Mouse (Mus musculus): ENCODE results near the gene Oxsr1. TPM values are rescaled to one million over a fixed set of nuclear protein-coding genes. Genes with fewer than 3 reads are reported as not detected.
"Not testable (repeated sequence)": the region's sequence is repeated elsewhere in the genome, so short reads cannot be mapped to it uniquely, and the experiment has no call there.

The Oxsr1 gene
- polyA plus RNA-seq, 1 experiment from 2014 or later, result 14.3 TPM

DNA sequence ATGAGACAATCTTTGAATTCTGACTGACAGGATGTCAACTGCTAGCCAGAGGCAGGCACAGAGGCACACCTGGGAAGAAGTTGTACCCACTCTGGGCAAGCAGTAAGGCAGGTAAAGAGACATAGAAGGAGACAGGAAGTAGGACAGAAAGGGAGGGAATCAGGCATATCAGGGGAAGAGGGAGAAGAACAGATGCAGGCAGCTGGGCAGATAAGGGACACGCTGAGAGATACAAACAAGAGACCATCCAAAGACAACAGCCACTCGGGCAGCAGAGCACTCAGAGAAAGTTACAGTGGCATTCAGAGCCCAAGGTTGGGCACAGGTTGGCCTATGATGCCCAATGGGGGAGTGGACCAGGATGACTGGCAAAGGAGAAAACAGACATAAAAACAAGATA, 91.4 kb downstream of the Oxsr1 start:
- no peaks in the 10 kb centered on the region for H3K4me1 ChIP-seq (replicated peaks)
- H3K27me3 ChIP-seq (ENCODE audit: insufficient read depth, poor library complexity, severe bottlenecking), result no peaks in the 10 kb centered on the region
- 75% methylated on average over 2 of the region's 2 CpGs for WGBS
- no peak for DNase-seq (ENCODE audit: low spot score)
- no peaks in the 10 kb centered on the region for H3K9me3 ChIP-seq
- H3K36me3 ChIP-seq, result peaks cover 5% of the 10 kb centered on the region; the same call in 1 of the 2 replicates
- no peak overlapping the region for H3K4me3 ChIP-seq
- no peak overlapping the region for H3K27ac ChIP-seq

- H3K27me3 ChIP-seq (ENCODE audit: insufficient read depth, poor library complexity, severe bottlenecking), result no peaks in the 10 kb centered on the region
- H3K4me3 ChIP-seq, result no peak overlapping the region
- 88% methylated on average over 4 of the region's 4 CpGs for WGBS
- H3K27ac ChIP-seq, result no peak overlapping the region
- H3K36me3 ChIP-seq, result peaks cover 25% of the 10 kb centered on the region
- H3K9me3 ChIP-seq, result peaks cover 4% of the 10 kb centered on the region; the same call in 1 of the 2 replicates
- H3K4me1 ChIP-seq (replicated peaks), result no peaks in the 10 kb centered on the region
- DNase-seq (ENCODE audit: low spot score), result no peak
Observed at GRCm38 (mm10) chr9:119220249-119220648, 102.0 kb downstream of the Oxsr1 start.

GRCm38 (mm10) chr9:119219667-119220066, 102.6 kb downstream of the Oxsr1 start:
- Histone ChIP-seq H3K4me1 (replicated peaks) (no peaks in the 10 kb centered on the region), H3K36me3 (peaks cover 19% of the 10 kb centered on the region), H3K27ac (no peak overlapping the region), H3K27me3 (ENCODE audit: insufficient read depth, poor library complexity, severe bottlenecking) (no peaks in the 10 kb centered on the region), H3K4me3 (no peak overlapping the region), H3K9me3 (peaks cover 2% of the 10 kb centered on the region; the same call in 1 of the 2 replicates)
- DNase-seq (ENCODE audit: low spot score), result no peak
- WGBS, result 89% methylated on average over 2 of the region's 2 CpGs

DNA sequence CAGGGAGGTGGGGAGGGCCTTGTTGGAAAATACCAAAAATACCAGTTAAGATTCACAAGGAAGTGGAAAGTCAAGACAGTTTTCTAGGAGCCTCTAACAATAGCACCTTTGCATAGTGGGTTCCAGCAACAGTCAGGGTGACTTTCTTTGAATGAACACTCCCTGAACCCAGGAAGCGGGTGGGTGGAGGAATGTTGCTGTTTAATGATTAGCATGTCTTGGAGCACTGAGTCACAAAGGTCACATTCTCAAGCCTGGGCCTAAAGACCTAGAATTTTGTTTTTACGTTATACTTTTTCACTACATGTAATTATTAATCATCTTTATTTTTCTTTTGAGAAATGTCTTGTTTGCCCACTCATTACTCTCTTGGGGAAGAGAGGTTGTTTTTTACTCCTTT, 106.9 kb downstream of the Oxsr1 start:
- 91% methylated on average over 2 of the region's 2 CpGs for WGBS
- H3K27ac ChIP-seq; H3K27me3 ChIP-seq (ENCODE audit: insufficient read depth, poor library complexity, severe bottlenecking); H3K4me1 ChIP-seq (replicated peaks); H3K4me3 ChIP-seq; H3K9me3 ChIP-seq; DNase-seq (ENCODE audit: low spot score); H3K36me3 ChIP-seq: not testable (repeated sequence)

DNA sequence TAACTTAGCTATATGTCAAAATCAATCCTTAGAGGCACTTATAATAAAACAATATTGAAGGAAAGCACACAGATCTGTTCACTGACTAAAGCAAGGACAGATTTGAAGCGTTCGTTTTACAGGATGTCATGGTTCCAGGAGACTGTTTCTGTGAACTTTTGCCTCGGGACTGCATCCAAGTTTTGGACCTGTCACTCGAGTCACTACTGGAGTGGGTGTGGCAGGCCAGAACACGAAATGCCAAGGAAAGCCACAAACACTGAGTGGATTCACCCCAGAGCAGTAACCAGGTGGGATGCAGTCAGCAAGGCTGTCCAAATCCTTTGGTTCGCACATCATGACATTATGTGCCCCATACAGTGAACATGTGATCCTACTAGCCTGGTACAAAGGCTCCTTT, 107.6 kb downstream of the Oxsr1 start:
- no peak for DNase-seq (ENCODE audit: low spot score)
- H3K36me3 ChIP-seq, result no peaks in the 10 kb centered on the region; the same call in 1 of the 2 replicates
- WGBS, result 93% methylated on average over 6 of the region's 6 CpGs

GRCm38 (mm10) chr9:119212996-119213395, 109.2 kb downstream of the Oxsr1 start:
- 80% methylated on average over 8 of the region's 8 CpGs for WGBS
- Histone ChIP-seq H3K36me3 (no peaks in the 10 kb centered on the region; the same call in 1 of the 2 replicates), H3K27ac (no peak overlapping the region), H3K27me3 (ENCODE audit: insufficient read depth, poor library complexity, severe bottlenecking) (no peaks in the 10 kb centered on the region), H3K9me3 (no peaks in the 10 kb centered on the region), H3K4me1 (replicated peaks) (no peaks in the 10 kb centered on the region), H3K4me3 (no peak overlapping the region)
- DNase-seq (ENCODE audit: low spot score), result no peak

More for the DNA sequence above, 107.6 kb downstream of the Oxsr1 start:
- Histone ChIP-seq H3K9me3 (no peaks in the 10 kb centered on the region), H3K4me3 (no peak overlapping the region), H3K27ac (no peak overlapping the region), H3K27me3 (ENCODE audit: insufficient read depth, poor library complexity, severe bottlenecking) (no peaks in the 10 kb centered on the region), H3K4me1 (replicated peaks) (no peaks in the 10 kb centered on the region)

- Histone ChIP-seq H3K36me3 (no peaks in the 10 kb centered on the region), H3K4me3 (no peak within 1 kb of the TSS), H3K4me1 (replicated peaks) (no peaks in the 10 kb centered on the region), H3K27ac (no peak within 1 kb of the TSS), H3K9me3 (peaks cover 11% of the 10 kb centered on the region), H3K27me3 (ENCODE audit: insufficient read depth, poor library complexity, severe bottlenecking) (no peaks in the 10 kb centered on the region)
- WGBS, result 94% methylated on average over 4 of the region's 4 CpGs
- DNase-seq (ENCODE audit: low spot score), result no peak
Observed at GRCm38 (mm10) chr9:119208998-119209397, 113.2 kb downstream of the Oxsr1 start, which contains the start of gene Slc22a13. Gene Slc22a13, minus strand, starts transcription at chr9:119209098.

DNA sequence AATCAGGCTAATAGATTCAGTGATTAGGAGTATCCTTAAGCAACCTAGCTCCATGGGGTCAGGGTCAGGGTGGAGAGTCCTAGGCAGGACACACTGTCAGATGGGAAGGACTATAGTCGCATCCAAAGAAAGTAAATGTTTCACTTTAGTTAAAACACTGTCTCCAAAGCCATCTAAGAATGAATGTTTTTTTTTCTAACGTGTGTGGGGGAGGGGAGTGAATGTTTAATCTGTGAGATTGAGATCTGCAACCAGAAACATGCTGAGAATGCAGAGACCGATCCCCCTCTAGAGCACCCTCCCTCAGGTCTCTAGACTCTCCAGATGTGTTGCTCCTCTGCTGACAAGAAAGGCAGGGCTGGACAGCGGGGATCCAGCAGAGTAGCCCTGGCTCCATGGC, 115.1 kb downstream of the Oxsr1 start:
- no peak for DNase-seq (ENCODE audit: low spot score)
- Histone ChIP-seq H3K9me3 (peaks cover 16% of the 10 kb centered on the region), H3K4me3 (no peak overlapping the region), H3K27me3 (ENCODE audit: insufficient read depth, poor library complexity, severe bottlenecking) (no peaks in the 10 kb centered on the region), H3K36me3 (no peaks in the 10 kb centered on the region), H3K27ac (no peak overlapping the region), H3K4me1 (replicated peaks) (no peaks in the 10 kb centered on the region)
- 80% methylated on average over 4 of the region's 4 CpGs for WGBS

- Histone ChIP-seq H3K27me3 (ENCODE audit: insufficient read depth, poor library complexity, severe bottlenecking) (no peaks in the 10 kb centered on the region), H3K36me3 (no peaks in the 10 kb centered on the region), H3K9me3 (peaks cover 16% of the 10 kb centered on the region), H3K4me1 (replicated peaks) (no peaks in the 10 kb centered on the region), H3K4me3 (no peak overlapping the region), H3K27ac (no peak overlapping the region)
- no peak for DNase-seq (ENCODE audit: low spot score)
- 86% methylated on average over 2 of the region's 2 CpGs for WGBS
Observed at GRCm38 (mm10) chr9:119206666-119207065, 115.6 kb downstream of the Oxsr1 start.

- no peaks in the 10 kb centered on the region for H3K36me3 ChIP-seq
- DNase-seq (ENCODE audit: low spot score), result no peak
Observed at GRCm38 (mm10) chr9:119205756-119206155, 116.5 kb downstream of the Oxsr1 start.

DNA sequence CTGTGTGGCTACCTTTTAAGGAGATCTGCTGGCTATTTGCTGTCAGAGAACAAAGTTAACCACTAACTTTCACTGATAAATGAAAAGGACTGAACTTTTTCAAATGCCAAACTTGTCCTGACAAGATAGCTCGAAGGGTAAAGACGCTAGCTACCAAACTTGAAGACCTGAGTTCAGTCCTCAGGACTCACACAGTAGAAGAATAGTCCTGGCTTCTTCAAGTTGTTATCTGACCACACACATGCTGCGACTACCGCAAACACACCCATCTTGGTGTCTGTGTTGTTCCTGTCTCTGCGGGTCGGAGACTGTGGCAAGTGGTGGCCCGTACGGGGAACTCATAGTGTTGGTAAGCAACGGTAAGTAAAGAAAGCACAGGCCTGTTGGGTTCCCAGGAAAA, 118.6 kb downstream of the Oxsr1 start:
- Histone ChIP-seq H3K4me3 (no peak overlapping the region), H3K36me3 (no peaks in the 10 kb centered on the region), H3K4me1 (replicated peaks) (no peaks in the 10 kb centered on the region), H3K27me3 (ENCODE audit: insufficient read depth, poor library complexity, severe bottlenecking) (no peaks in the 10 kb centered on the region), H3K9me3 (peaks cover 16% of the 10 kb centered on the region), H3K27ac (no peak overlapping the region)
- no peak for DNase-seq (ENCODE audit: low spot score)
- 97% methylated on average over 9 of the region's 9 CpGs for WGBS

More at GRCm38 (mm10) chr9:119205756-119206155, 116.5 kb downstream of the Oxsr1 start:
- Histone ChIP-seq H3K4me1 (replicated peaks) (no peaks in the 10 kb centered on the region), H3K27ac (no peak overlapping the region), H3K4me3 (no peak overlapping the region), H3K27me3 (ENCODE audit: insufficient read depth, poor library complexity, severe bottlenecking) (no peaks in the 10 kb centered on the region), H3K9me3 (peaks cover 16% of the 10 kb centered on the region)
- 92% methylated on average over 5 of the region's 5 CpGs for WGBS

GRCm38 (mm10) chr9:119201653-119202052, 120.6 kb downstream of the Oxsr1 start:
- DNase-seq (ENCODE audit: low spot score), result no peak
- Histone ChIP-seq H3K4me1 (replicated peaks) (no peaks in the 10 kb centered on the region), H3K36me3 (no peaks in the 10 kb centered on the region), H3K4me3 (no peak overlapping the region), H3K9me3 (peaks cover 16% of the 10 kb centered on the region), H3K27me3 (ENCODE audit: insufficient read depth, poor library complexity, severe bottlenecking) (no peaks in the 10 kb centered on the region), H3K27ac (no peak overlapping the region)
- WGBS, result 88% methylated on average over 5 of the region's 5 CpGs

GRCm38 (mm10) chr9:119199151-119199861, 122.9 kb downstream of the Oxsr1 start:
- H3K9me3 ChIP-seq, result peaks cover 8% of the 10 kb centered on the region; the same call in 1 of the 2 replicates
- DNase-seq (ENCODE audit: low spot score), result no peak
- no peaks in the 10 kb centered on the region for H3K27me3 ChIP-seq (ENCODE audit: insufficient read depth, poor library complexity, severe bottlenecking)
- H3K4me1 ChIP-seq (replicated peaks), result no peaks in the 10 kb centered on the region
- WGBS, result 89% methylated on average over 10 of the region's 10 CpGs
- H3K4me3 ChIP-seq, result no peak overlapping the region
- no peak overlapping the region for H3K27ac ChIP-seq
- no peaks in the 10 kb centered on the region for H3K36me3 ChIP-seq

Measured in hindbrain, embryonic 10.5 days (tissue).